In genomic region chr17:28870435-28870834, GRCm38 (mm10) we compare ENCODE assay signal across 1 mouse cellular context.
TF ChIP-seq lines count a peak whose summit lies in the region.

No protein-coding gene starts in this region.

TF ChIP-seq in MEL, 35 proteins besides CTCF, POLR2A, EP300 and RAD21:
- TF ChIP-seq SMC3 (IDR thresholded peaks at IDR 0.05; ENCODE audit: low read depth, low read length) (peak; percentile 30), MYB (IDR thresholded peaks at IDR 0.05; ENCODE audit: low read depth, low read length) (no peak)
